15 mouse cellular contexts compared by ENCODE assay signal in genomic region chr16:35949264-35949663, GRCm38 (mm10). TPM values are rescaled to one million over a fixed set of nuclear protein-coding genes. Genes with fewer than 3 reads are reported as not detected.
DNase-seq lines count a peak whose midpoint lies in the region; ATAC-seq lines count a peak whose summit lies in the region.
"Had no signal": no experiment of that assay in that cellular context is flagged by ENCODE, and none has a peak within 500 bp of the region (broad histone marks: within the 10 kb centered on the region; RNA-seq: fewer than 3 reads in every experiment).

No protein-coding gene starts in this region.

- 52% methylated on average over 5 of the region's 5 CpGs for WGBS in heart, embryonic 11.5 days (ENCODE audit: insufficient replicate concordance)
- 27% methylated on average over 5 of the region's 5 CpGs for WGBS in heart, embryonic 14.5 days

- H3K27me3 ChIP-seq in heart, embryonic 11.5 days (ENCODE audit: control insufficient read depth, insufficient read depth, low read length) = no peaks in the 10 kb centered on the region
- H3K27me3 ChIP-seq in heart, embryonic 14.5 days (ENCODE audit: control insufficient read depth, insufficient read depth, low read length) = no peaks in the 10 kb centered on the region
- H3K27me3 ChIP-seq: forebrain, embryonic 15.5 days; limb, embryonic 12.5 days; megakaryocyte, embryonic 14.5 days had no signal

- H3K4me2 ChIP-seq in heart, embryonic 11.5 days = no peak overlapping the region
- peak overlapping the region; percentile 39 for H3K4me2 ChIP-seq in heart, embryonic 14.5 days (ENCODE audit: low read length)
- H3K4me2 ChIP-seq: forebrain, embryonic 15.5 days; limb, embryonic 12.5 days had no signal

- DNase-seq in heart, adult 18-20 months = peak; percentile 89 to 93
- peak; percentile 85 for DNase-seq in adipocyte (ENCODE audit: low spot score)
- no peak for DNase-seq in urinary bladder, postnatal 14 days (ENCODE audit: low spot score)
- DNase-seq in embryo, embryonic 9.5 days (ENCODE audit: extremely low spot score) = no peak
- DNase-seq: kidney, adult 8-10 months; layer of hippocampus, adult 9-11 months; lung, adult 2 months; thymus, postnatal 14 days had no signal

- no peaks in the 10 kb centered on the region for H3K4me1 ChIP-seq in heart, embryonic 11.5 days (ENCODE audit: control insufficient read depth, insufficient read depth, low read length)
- H3K4me1 ChIP-seq in heart, embryonic 14.5 days (ENCODE audit: control insufficient read depth in 2 of 2, insufficient read depth in 2 of 2, low read length in 2 of 2) = peaks cover 5 to 13% of the 10 kb centered on the region in 2 experiments; a peak in 3 of 4 replicates
- H3K4me1 ChIP-seq: forebrain, embryonic 15.5 days; hindbrain, embryonic 10.5 days; limb, embryonic 12.5 days had no signal

- no peaks in the 10 kb centered on the region for H3K9me3 ChIP-seq in heart, embryonic 11.5 days (replicated peaks; ENCODE audit: control insufficient read depth, low read length)
- H3K9me3 ChIP-seq in heart, embryonic 14.5 days (ENCODE audit: control insufficient read depth, low read length) = 0 out of 2 replicates have a peak, but pooled peaks cover 3% of the 10 kb centered on the region
- H3K9me3 ChIP-seq: forebrain, embryonic 15.5 days; hindbrain, embryonic 10.5 days; limb, embryonic 12.5 days had no signal

- H3K9ac ChIP-seq in heart, embryonic 11.5 days (ENCODE audit: low read depth, low read length) = no peak overlapping the region
- H3K9ac ChIP-seq in heart, embryonic 14.5 days (ENCODE audit: low read length) = no peak overlapping the region; the same call in 1 of the 2 replicates
- H3K9ac ChIP-seq: forebrain, embryonic 15.5 days; limb, embryonic 12.5 days had no signal

- ATAC-seq in heart, embryonic 11.5 days (replicated peaks; ENCODE audit: insufficient number of reproducible peaks, low FRiP score, low TSS enrichment) = no peak
- peak; percentile 54; the same call in 1 of the 2 replicates for ATAC-seq in heart, embryonic 14.5 days (ENCODE audit: insufficient number of reproducible peaks, insufficient read depth, low FRiP score, low read depth)
- ATAC-seq in megakaryocyte-erythroid progenitor cell, adult 5-6 weeks (replicated peaks; ENCODE audit: low FRiP score, low TSS enrichment, poor library complexity, severe bottlenecking) = peak; percentile 82
- ATAC-seq: forebrain, embryonic 15.5 days had no signal

- H3K27ac ChIP-seq in heart, embryonic 11.5 days (ENCODE audit: low read depth, low read length) = no peak overlapping the region
- H3K27ac ChIP-seq in heart, embryonic 14.5 days (replicated peaks in 1 of 2; ENCODE audit: control insufficient read depth in 1 of 2, insufficient read depth in 1 of 2, low read depth in 2 of 2, low read length in 2 of 2) = peak overlapping the region; percentile 83 to 87
- H3K27ac ChIP-seq: forebrain, embryonic 15.5 days; hindbrain, embryonic 10.5 days; limb, embryonic 12.5 days had no signal

- H3K4me3 ChIP-seq in heart, embryonic 11.5 days (ENCODE audit: low read depth, low read length) = no peak overlapping the region
- H3K4me3 ChIP-seq in heart, embryonic 14.5 days (ENCODE audit: control insufficient read depth in 1 of 2, insufficient read depth in 1 of 2, low read depth in 1 of 2, low read length in 2 of 2) = no peak overlapping the region
- H3K4me3 ChIP-seq: forebrain, embryonic 15.5 days; hindbrain, embryonic 10.5 days; limb, embryonic 12.5 days; megakaryocyte, embryonic 14.5 days had no signal

- no peaks in the 10 kb centered on the region for H3K36me3 ChIP-seq in heart, embryonic 11.5 days (ENCODE audit: control insufficient read depth, insufficient read depth, low read length)
- peaks cover 17% of the 10 kb centered on the region; the same call in 1 of the 2 replicates for H3K36me3 ChIP-seq in heart, embryonic 14.5 days (ENCODE audit: control insufficient read depth, insufficient read depth, low read length)
- H3K36me3 ChIP-seq: forebrain, embryonic 15.5 days; hindbrain, embryonic 10.5 days; limb, embryonic 12.5 days had no signal

RNA-seq across cellular contexts. Expression of gene Dtx3l, which starts 10.3 kb away (rescaled TPM):
- 10 to 100 TPM; 10.9 to 11.3 TPM for total RNA-seq in heart, adult 18-20 months (2021)
- 3.4 and 4.0 TPM in 2 replicates for polyA plus RNA-seq in heart, embryonic 11.5 days (2014; fragmentation: Nextera tagmentation; extraction: Ambion mirVana)
- polyA plus RNA-seq in heart, embryonic 14.5 days (2014; fragmentation: Nextera tagmentation; extraction: Ambion mirVana) = 7.0 TPM in 2 replicates
- 15.8 and 19.4 TPM in 2 replicates for total RNA-seq in megakaryocyte-erythroid progenitor cell, adult 5-6 weeks (2014; fragmentation: Nextera tagmentation)
- 22.1 and 23.0 TPM in 2 replicates for total RNA-seq in megakaryocyte-erythroid progenitor cell, adult 5-6 weeks (2017)

RNA-seq across cellular contexts. Expression of gene Parp9, which starts 11.0 kb away (rescaled TPM):
- total RNA-seq in heart, adult 18-20 months (2021) = 10 to 100 TPM in 1 of 2 experiments, 1 to 10 TPM in 1; 9.5 to 10.2 TPM
- polyA plus RNA-seq in heart, embryonic 11.5 days (2014; fragmentation: Nextera tagmentation; extraction: Ambion mirVana) = 3.3 and 5.1 TPM in 2 replicates
- 8.4 and 9.9 TPM in 2 replicates for polyA plus RNA-seq in heart, embryonic 14.5 days (2014; fragmentation: Nextera tagmentation; extraction: Ambion mirVana)
- total RNA-seq in megakaryocyte-erythroid progenitor cell, adult 5-6 weeks (2014; fragmentation: Nextera tagmentation) = 14.8 and 18.1 TPM in 2 replicates
- total RNA-seq in megakaryocyte-erythroid progenitor cell, adult 5-6 weeks (2017) = 28.3 and 40.9 TPM in 2 replicates

RNA-seq across cellular contexts. Expression of gene Kpna1, which starts 29.3 kb away (rescaled TPM):
- total RNA-seq in heart, adult 18-20 months (2021) = 100 to 1,000 TPM; 121 to 132 TPM
- 49.9 and 58.1 TPM in 2 replicates for polyA plus RNA-seq in heart, embryonic 11.5 days (2014; fragmentation: Nextera tagmentation; extraction: Ambion mirVana)
- 46.0 and 49.8 TPM in 2 replicates for polyA plus RNA-seq in heart, embryonic 14.5 days (2014; fragmentation: Nextera tagmentation; extraction: Ambion mirVana)
- total RNA-seq in megakaryocyte-erythroid progenitor cell, adult 5-6 weeks (2014; fragmentation: Nextera tagmentation) = 50.3 and 58.3 TPM in 2 replicates
- total RNA-seq in megakaryocyte-erythroid progenitor cell, adult 5-6 weeks (2017) = 52.8 and 55.5 TPM in 2 replicates

Comparison
In these comparisons a context has a peak if more than half of its experiments do, and no peak if none do; other contexts are left out.
1. DNase-seq: peak in heart, adult 18-20 months (2 of 2) and adipocyte (single experiment); none in urinary bladder, postnatal 14 days (single experiment) and embryo, embryonic 9.5 days (single experiment).